Mouse (Mus musculus): Measurements from ENCODE around the gene 2310030G06Rik. TPM values are rescaled to one million over a fixed set of nuclear protein-coding genes. Genes with fewer than 3 reads are reported as not detected.

Gene 2310030G06Rik
- polyA plus RNA-seq (2015; fragmentation: Nextera tagmentation; extraction: Ambion mirVana), result 21.3 and 23.5 TPM in 2 replicates

DNA sequence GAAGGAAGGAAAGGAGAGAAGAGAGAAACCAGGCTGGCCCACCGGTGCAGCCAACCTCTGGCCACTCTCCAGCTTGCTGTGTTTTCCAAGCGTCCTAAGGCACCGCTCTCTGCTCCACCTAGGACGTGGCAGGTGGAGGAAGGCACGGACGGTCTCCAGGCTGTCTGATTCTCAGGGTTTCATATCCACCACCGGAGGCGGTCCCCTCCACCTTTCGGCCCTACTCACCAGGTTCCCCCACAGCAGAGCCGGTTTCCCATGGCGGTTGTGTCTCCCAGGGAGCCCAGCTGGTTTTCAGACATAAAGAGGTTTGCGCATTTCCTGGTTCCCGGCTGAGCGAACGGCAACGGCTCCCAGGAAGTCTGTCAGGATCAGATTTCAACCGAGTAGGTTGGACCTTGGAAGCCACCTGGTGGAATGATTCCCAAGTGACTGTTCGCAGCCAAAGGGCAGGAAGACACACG lies at the start of gene 2310030G06Rik:
2310030G06Rik (minus strand) TSS at position 323 of the 464 bp plus-strand sequence.
- under 1% methylated on average over 19 of the region's 19 CpGs for WGBS

GRCm38 (mm10) chr9:50795266-50795665 lies 48.9 kb upstream of the 2310030G06Rik start:
- Histone ChIP-seq H3K9ac (ENCODE audit: low read depth, low read length) (no peak overlapping the region), H3K4me3 (ENCODE audit: low read length) (no peak overlapping the region), H3K36me3 (ENCODE audit: control insufficient read depth, insufficient read depth, low read length) (peaks cover 7% of the 10 kb centered on the region; the same call in 1 of the 2 replicates), H3K4me2 (ENCODE audit: low read depth, low read length) (no peak overlapping the region), H3K9me3 (ENCODE audit: control insufficient read depth, low read length) (no peaks in the 10 kb centered on the region), H3K4me1 (ENCODE audit: control insufficient read depth, insufficient read depth, low read length) (no peaks in the 10 kb centered on the region), H3K27ac (ENCODE audit: low read length) (no peak overlapping the region), H3K27me3 (replicated peaks; ENCODE audit: control insufficient read depth, insufficient read depth, low read length) (no peaks in the 10 kb centered on the region)
- no peak for ATAC-seq
- WGBS, result 91% methylated on average over 3 of the region's 3 CpGs

More for the DNA sequence above, at the start of gene 2310030G06Rik:
- Histone ChIP-seq H3K9me3 (ENCODE audit: control insufficient read depth, low read length) (no peaks in the 10 kb centered on the region), H3K4me1 (ENCODE audit: control insufficient read depth, insufficient read depth, low read length) (no peaks in the 10 kb centered on the region), H3K4me2 (ENCODE audit: low read depth, low read length) (peak within 1 kb of the TSS; percentile 55), H3K27me3 (replicated peaks; ENCODE audit: control insufficient read depth, insufficient read depth, low read length) (no peaks in the 10 kb centered on the region), H3K36me3 (ENCODE audit: control insufficient read depth, insufficient read depth, low read length) (no peaks in the 10 kb centered on the region), H3K4me3 (ENCODE audit: low read length) (peak within 1 kb of the TSS; percentile 58), H3K27ac (ENCODE audit: low read length) (peak within 1 kb of the TSS; percentile 93), H3K9ac (ENCODE audit: low read depth, low read length) (peak within 1 kb of the TSS; percentile 68)
- ATAC-seq, result peak; percentile 90

DNA sequence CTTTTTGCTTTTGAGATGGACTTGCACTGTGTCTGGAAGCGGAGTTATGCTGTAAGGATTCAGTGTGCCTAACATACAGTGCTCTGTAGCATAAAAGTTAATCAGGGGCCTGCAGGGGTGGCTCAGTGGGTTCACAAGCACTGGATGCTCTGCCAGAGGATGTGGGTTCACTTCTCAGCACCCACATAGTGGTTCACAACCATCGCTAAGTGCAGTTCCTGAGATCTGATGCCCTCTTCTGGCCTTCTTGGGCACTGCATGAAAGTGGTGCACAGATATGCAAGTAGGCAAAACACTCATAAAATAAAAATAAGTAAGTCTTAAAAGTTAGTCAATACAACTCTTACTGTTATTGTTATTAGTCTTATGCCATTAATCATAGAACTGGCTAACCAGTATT lies 35.8 kb upstream of the 2310030G06Rik start:
- ATAC-seq, result no peak
- Histone ChIP-seq H3K9me3 (ENCODE audit: control insufficient read depth, low read length) (no peaks in the 10 kb centered on the region), H3K4me3 (ENCODE audit: low read length) (no peak overlapping the region), H3K9ac (ENCODE audit: low read depth, low read length) (no peak overlapping the region), H3K27me3 (replicated peaks; ENCODE audit: control insufficient read depth, insufficient read depth, low read length) (no peaks in the 10 kb centered on the region), H3K4me2 (ENCODE audit: low read depth, low read length) (no peak overlapping the region), H3K36me3 (ENCODE audit: control insufficient read depth, insufficient read depth, low read length) (peaks cover 13% of the 10 kb centered on the region; the same call in 1 of the 2 replicates), H3K27ac (ENCODE audit: low read length) (no peak overlapping the region), H3K4me1 (ENCODE audit: control insufficient read depth, insufficient read depth, low read length) (no peaks in the 10 kb centered on the region)
- WGBS, result 84% methylated on average over 2 of the region's 2 CpGs

- 42% methylated on average over 11 of the region's 11 CpGs for WGBS
- ATAC-seq, result peak; percentile 71
- Histone ChIP-seq H3K27ac (ENCODE audit: low read length) (peak overlapping the region; percentile 92), H3K9ac (ENCODE audit: low read depth, low read length) (peak overlapping the region; percentile 91), H3K9me3 (ENCODE audit: control insufficient read depth, low read length) (no peaks in the 10 kb centered on the region), H3K4me2 (ENCODE audit: low read depth, low read length) (peak overlapping the region; percentile 86), H3K36me3 (ENCODE audit: control insufficient read depth, insufficient read depth, low read length) (peaks cover 4% of the 10 kb centered on the region; the same call in 1 of the 2 replicates), H3K4me1 (ENCODE audit: control insufficient read depth, insufficient read depth, low read length) (peaks cover 8% of the 10 kb centered on the region), H3K27me3 (replicated peaks; ENCODE audit: control insufficient read depth, insufficient read depth, low read length) (no peaks in the 10 kb centered on the region), H3K4me3 (ENCODE audit: low read length) (peak overlapping the region; percentile 98)
Measured at GRCm38 (mm10) chr9:50776162-50776760, 29.9 kb upstream of the 2310030G06Rik start.

GRCm38 (mm10) chr9:50775662-50776126 lies 29.4 kb upstream of the 2310030G06Rik start:
- H3K4me3 ChIP-seq (ENCODE audit: low read length), result peak overlapping the region; percentile 98
- H3K36me3 ChIP-seq (ENCODE audit: control insufficient read depth, insufficient read depth, low read length), result peaks cover 4% of the 10 kb centered on the region; the same call in 1 of the 2 replicates
- peaks cover 8% of the 10 kb centered on the region for H3K4me1 ChIP-seq (ENCODE audit: control insufficient read depth, insufficient read depth, low read length)
- WGBS, result under 1% methylated on average over 30 of the region's 30 CpGs
- ATAC-seq, result peak; percentile 57
- no peaks in the 10 kb centered on the region for H3K9me3 ChIP-seq (ENCODE audit: control insufficient read depth, low read length)
- peak overlapping the region; percentile 86 for H3K4me2 ChIP-seq (ENCODE audit: low read depth, low read length)
- peak overlapping the region; percentile 92 for H3K27ac ChIP-seq (ENCODE audit: low read length)
- peak overlapping the region; percentile 91 for H3K9ac ChIP-seq (ENCODE audit: low read depth, low read length)
- H3K27me3 ChIP-seq (replicated peaks; ENCODE audit: control insufficient read depth, insufficient read depth, low read length), result no peaks in the 10 kb centered on the region

GRCm38 (mm10) chr9:50774991-50775612 lies 28.8 kb upstream of the 2310030G06Rik start, which contains the start of the genes Alg9 and 1110032A03Rik:
TSS of gene Alg9 (plus strand) at chr9:50775019.
TSS of gene 1110032A03Rik (minus strand) at chr9:50775520.
- Histone ChIP-seq H3K9me3 (ENCODE audit: control insufficient read depth, low read length) (no peaks in the 10 kb centered on the region), H3K4me2 (ENCODE audit: low read depth, low read length) (peak within 1 kb of the TSS; percentile 86)

DNA sequence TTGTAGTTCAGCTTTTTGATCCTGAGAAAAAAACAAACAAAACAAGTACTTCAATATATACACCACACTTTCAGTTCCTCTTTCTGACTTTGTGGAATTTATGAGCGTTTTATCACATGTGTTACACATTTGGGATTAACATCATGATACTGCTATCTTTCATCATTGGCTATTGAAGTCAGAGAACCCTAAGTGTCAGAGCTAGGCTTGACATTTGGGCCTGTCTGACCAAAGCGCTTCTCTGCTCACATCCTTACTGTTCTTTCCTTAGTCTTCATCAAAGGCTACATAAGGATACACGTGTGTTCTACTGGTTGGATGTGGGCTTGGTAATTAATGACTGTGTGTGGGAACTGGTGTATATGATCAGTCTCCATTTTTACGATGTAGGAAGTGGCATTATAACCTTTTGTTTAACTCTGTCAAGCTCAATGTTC lies 27.7 kb upstream of the 2310030G06Rik start:
- Histone ChIP-seq H3K4me1 (ENCODE audit: control insufficient read depth, insufficient read depth, low read length) (peaks cover 8% of the 10 kb centered on the region), H3K4me3 (ENCODE audit: low read length) (no peak overlapping the region; the same call in 1 of the 2 replicates), H3K4me2 (ENCODE audit: low read depth, low read length) (peak overlapping the region; percentile 86), H3K36me3 (ENCODE audit: control insufficient read depth, insufficient read depth, low read length) (no peaks in the 10 kb centered on the region), H3K27me3 (replicated peaks; ENCODE audit: control insufficient read depth, insufficient read depth, low read length) (no peaks in the 10 kb centered on the region), H3K9ac (ENCODE audit: low read depth, low read length) (peak overlapping the region; percentile 33; the same call in 1 of the 2 replicates), H3K9me3 (ENCODE audit: control insufficient read depth, low read length) (no peaks in the 10 kb centered on the region), H3K27ac (ENCODE audit: low read length) (no peak overlapping the region)
- no peak for ATAC-seq
- 50% methylated on average over 4 of the region's 4 CpGs for WGBS

More at GRCm38 (mm10) chr9:50774991-50775612, 28.8 kb upstream of the 2310030G06Rik start, which contains the start of the genes Alg9 and 1110032A03Rik:
- peak; percentile 76 for ATAC-seq
- Histone ChIP-seq H3K27me3 (replicated peaks; ENCODE audit: control insufficient read depth, insufficient read depth, low read length) (no peaks in the 10 kb centered on the region), H3K4me3 (ENCODE audit: low read length) (peak within 1 kb of the TSS; percentile 98), H3K36me3 (ENCODE audit: control insufficient read depth, insufficient read depth, low read length) (no peaks in the 10 kb centered on the region), H3K4me1 (ENCODE audit: control insufficient read depth, insufficient read depth, low read length) (peaks cover 8% of the 10 kb centered on the region), H3K9ac (ENCODE audit: low read depth, low read length) (peak within 1 kb of the TSS; percentile 91), H3K27ac (ENCODE audit: low read length) (peak within 1 kb of the TSS; percentile 92)
- under 1% methylated on average over 50 of the region's 51 CpGs for WGBS

DNA sequence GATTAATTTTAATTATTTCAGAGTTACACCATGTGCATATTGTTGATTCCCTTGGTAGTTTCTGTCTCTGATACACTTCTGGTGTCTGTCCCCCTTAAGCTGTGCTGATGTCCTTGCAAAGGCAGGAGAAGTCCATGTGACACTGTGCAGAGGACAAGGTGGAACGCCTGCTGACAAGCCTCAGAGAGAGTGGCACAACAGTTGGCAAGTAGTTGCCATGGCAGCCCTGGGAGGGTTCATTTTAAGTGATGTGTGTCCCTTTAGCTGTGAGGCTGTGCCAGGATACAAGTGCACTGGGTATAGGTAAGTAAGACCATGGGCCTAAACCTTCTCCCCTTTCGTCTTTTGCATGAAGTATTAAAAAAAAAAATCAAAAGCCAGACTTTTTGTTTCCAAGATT lies 23.7 kb upstream of the 2310030G06Rik start:
- peaks cover 9% of the 10 kb centered on the region for H3K4me1 ChIP-seq (ENCODE audit: control insufficient read depth, insufficient read depth, low read length)
- H3K4me3 ChIP-seq (ENCODE audit: low read length), result no peak overlapping the region
- H3K9ac ChIP-seq (ENCODE audit: low read depth, low read length), result no peak overlapping the region
- no peak overlapping the region for H3K4me2 ChIP-seq (ENCODE audit: low read depth, low read length)
- WGBS, result 93% methylated on average over 2 of the region's 2 CpGs
- ATAC-seq, result no peak
- no peaks in the 10 kb centered on the region for H3K36me3 ChIP-seq (ENCODE audit: control insufficient read depth, insufficient read depth, low read length)
- no peaks in the 10 kb centered on the region for H3K27me3 ChIP-seq (replicated peaks; ENCODE audit: control insufficient read depth, insufficient read depth, low read length)
- H3K27ac ChIP-seq (ENCODE audit: low read length), result no peak overlapping the region
- no peaks in the 10 kb centered on the region for H3K9me3 ChIP-seq (ENCODE audit: control insufficient read depth, low read length)

Data from intestine, embryonic 16.5 days (tissue).